Mouse (Mus musculus): Measurements from ENCODE around the gene Siglec1.

DNA sequence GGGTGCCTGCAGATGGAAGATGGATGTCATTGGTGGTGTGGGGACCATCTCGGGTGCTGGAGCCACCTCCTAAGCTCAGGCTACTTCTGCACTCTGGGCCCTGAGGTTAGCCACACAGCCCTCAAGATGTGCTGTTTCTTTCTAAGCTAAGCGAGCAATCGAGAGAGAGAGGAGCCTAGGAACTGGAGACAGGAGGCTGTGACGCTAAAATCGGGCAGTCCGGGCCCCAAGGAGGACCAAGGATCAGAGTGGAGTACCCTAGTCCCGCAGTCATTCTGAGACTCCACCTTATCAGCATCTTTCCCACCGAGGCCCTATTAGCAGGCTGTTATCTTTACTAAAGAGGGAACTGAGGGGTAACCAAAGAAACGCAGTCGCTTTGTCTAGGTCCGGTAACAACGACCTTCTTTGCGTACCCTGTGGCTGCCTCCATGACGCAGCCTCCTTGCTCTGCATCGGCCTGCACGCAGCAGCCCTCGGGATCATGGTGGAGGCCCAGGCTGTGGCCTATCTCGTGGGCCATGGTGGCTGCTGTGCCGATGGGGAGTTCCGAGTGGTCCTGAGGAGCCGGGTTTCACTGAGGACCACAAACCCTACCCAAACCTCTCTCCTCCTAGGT is 31.8 kb downstream of the Siglec1 start:
- no peak for TF ChIP-seq CTCF (IDR thresholded peaks at IDR 0.05; ENCODE audit: low read depth)
- TF ChIP-seq EP300 (IDR thresholded peaks at IDR 0.05; ENCODE audit: low read depth), result no peak
